Comparison of ENCODE assay signal across 6 mouse cellular contexts in genomic region chr4:55409578-55410224, GRCm38 (mm10). TPM values are rescaled to one million over a fixed set of nuclear protein-coding genes. Genes with fewer than 3 reads are reported as not detected.
DNase-seq lines count a peak whose midpoint lies in the region; ATAC-seq and TF ChIP-seq lines count a peak whose summit lies in the region.
"Not testable (repeated sequence)": the region's sequence is repeated elsewhere in the genome, so short reads cannot be mapped to it uniquely, and the experiment has no call there.

No protein-coding gene starts in this region.

- TF ChIP-seq RAD21 in MEL (IDR thresholded peaks at IDR 0.05; ENCODE audit: low read depth, low read length): not testable (repeated sequence)

- H3K36me3 ChIP-seq in MEL (ENCODE audit: control insufficient read depth in 1 of 2, insufficient read depth in 2 of 2, low read length in 2 of 2); liver, embryonic 11.5 days (ENCODE audit: control insufficient read depth, insufficient read depth, low read length); liver, embryonic 15.5 days (replicated peaks); midbrain, embryonic 11.5 days (ENCODE audit: control insufficient read depth, insufficient read depth, low read length): not testable (repeated sequence)

- not testable (repeated sequence) for H3K9me3 ChIP-seq in MEL (replicated peaks; ENCODE audit: insufficient read depth, low read length); liver, embryonic 11.5 days (ENCODE audit: control insufficient read depth, low read length); liver, embryonic 15.5 days (replicated peaks); midbrain, embryonic 11.5 days (ENCODE audit: control insufficient read depth, low read length)

- not testable (repeated sequence) for H3K4me2 ChIP-seq in liver, embryonic 11.5 days; midbrain, embryonic 11.5 days
- H3K4me2 ChIP-seq in liver, embryonic 15.5 days: peak overlapping the region; percentile 25; the same call in 1 of the 2 replicates

- not testable (repeated sequence) for H3K27me3 ChIP-seq in MEL (ENCODE audit: control insufficient read depth in 1 of 2, insufficient read depth in 2 of 2, low read length in 2 of 2); liver, embryonic 11.5 days (replicated peaks; ENCODE audit: control insufficient read depth, insufficient read depth, low read length); liver, embryonic 15.5 days; midbrain, embryonic 11.5 days (ENCODE audit: control insufficient read depth, insufficient read depth, low read length)

- not testable (repeated sequence) for H3K4me3 ChIP-seq in MEL (ENCODE audit: control insufficient read depth in 1 of 2, insufficient read depth in 1 of 2, low read depth in 2 of 2, low read length in 2 of 2); liver, embryonic 11.5 days (ENCODE audit: low read depth, low read length); liver, embryonic 15.5 days (replicated peaks); midbrain, embryonic 11.5 days (ENCODE audit: low read depth, low read length)

- DNase-seq in MEL (ENCODE audit: low read depth, low spot score): peak; percentile 56
- DNase-seq in c-Kit-negative CD71-positive TER-119-positive erythroid progenitor cells, embryonic 14.5 days (ENCODE audit: low read depth, low spot score): peak; percentile 40
- DNase-seq in liver, embryonic 11.5 days (ENCODE audit: low spot score): not testable (repeated sequence)
- DNase-seq in midbrain, embryonic 11.5 days (ENCODE audit: low spot score, missing footprints): peak; percentile 59

- WGBS in liver, embryonic 11.5 days: 61% methylated on average over 1 of the region's 1 CpGs
- WGBS in liver, embryonic 15.5 days (ENCODE audit: insufficient replicate concordance): 43% methylated on average over 1 of the region's 1 CpGs
- 90% methylated on average over 1 of the region's 1 CpGs for WGBS in midbrain, embryonic 11.5 days

- H3K79me2 ChIP-seq in MEL (ENCODE audit: control insufficient read depth, insufficient read depth, low read length, poor library complexity): not testable (repeated sequence)

- peak; percentile 42; the same call in 1 of the 2 replicates for ATAC-seq in frontal cortex, adult (ENCODE audit: low TSS enrichment)
- ATAC-seq in liver, embryonic 11.5 days (replicated peaks; ENCODE audit: low FRiP score): peak; percentile 64; the same call in 1 of the 2 replicates
- peak; percentile 61 for ATAC-seq in liver, embryonic 15.5 days (ENCODE audit: insufficient read depth)
- ATAC-seq in midbrain, embryonic 11.5 days (ENCODE audit: low FRiP score): not testable (repeated sequence)

- TF ChIP-seq POLR2A in MEL (IDR thresholded peaks at IDR 0.05; ENCODE audit: control insufficient read depth in 1 of 2, insufficient read depth in 1 of 2, low read depth in 1 of 2, low read length in 2 of 2, poor library complexity in 1 of 2): not testable (repeated sequence)

- H3K27ac ChIP-seq in MEL (ENCODE audit: control insufficient read depth, low read depth, low read length); liver, embryonic 11.5 days (ENCODE audit: low read depth, low read length); liver, embryonic 15.5 days (replicated peaks); midbrain, embryonic 11.5 days (ENCODE audit: low read depth, low read length): not testable (repeated sequence)

- H3K4me1 ChIP-seq in MEL (ENCODE audit: control insufficient read depth in 1 of 2, insufficient read depth in 2 of 2, low read length in 2 of 2); liver, embryonic 11.5 days (replicated peaks; ENCODE audit: control insufficient read depth, insufficient read depth, low read length); midbrain, embryonic 11.5 days (ENCODE audit: control insufficient read depth, insufficient read depth, low read length): not testable (repeated sequence)
- peaks cover 12% of the 10 kb centered on the region for H3K4me1 ChIP-seq in liver, embryonic 15.5 days (replicated peaks)

- TF ChIP-seq CTCF in MEL (IDR thresholded peaks at IDR 0.05 in 2 of 3, conservative IDR thresholded peaks at IDR 0.05 in 1 of 3; ENCODE audit: control insufficient read depth in 1 of 3, insufficient read depth in 1 of 3, low read depth in 2 of 3, low read length in 3 of 3, poor library complexity in 1 of 3, severe bottlenecking in 1 of 3): not testable (repeated sequence)

- not testable (repeated sequence) for H3K9ac ChIP-seq in MEL (ENCODE audit: control insufficient read depth, low read depth, low read length, poor library complexity, severe bottlenecking); liver, embryonic 11.5 days (ENCODE audit: low read depth, low read length); liver, embryonic 15.5 days; midbrain, embryonic 11.5 days (ENCODE audit: low read length)

- 0 out of 4 replicates have a peak, but pooled peaks of 1 of the 2 experiments have one; percentile 7 for TF ChIP-seq EP300 in MEL (IDR thresholded peaks at IDR 0.05; ENCODE audit: low read depth in 1 of 2, low read length in 2 of 2)

TF ChIP-seq in MEL, 35 proteins besides CTCF, POLR2A, EP300 and RAD21:
- TF ChIP-seq MAFK (IDR thresholded peaks at IDR 0.05; ENCODE audit: borderline replicate concordance, low read depth, low read length) (peak; percentile 61; the same call in 1 of the 2 replicates), GABPA (IDR thresholded peaks at IDR 0.05; ENCODE audit: low read depth, low read length) (peak; percentile 69; the same call in 1 of the 2 replicates)

RNA-seq across cellular contexts. Expression of gene Rad23b, which starts 59.9 kb away (rescaled TPM):
- 193 and 200 TPM in 2 replicates for total RNA-seq in MEL (2012; rRNA removed)
- polyA plus RNA-seq in MEL (2012; ENCODE audit: insufficient read depth in 1 of 2, insufficient read length in 2 of 2, low read depth in 1 of 2, low replicate concordance in 2 of 2, missing spikeins in 1 of 2): 100 to 1,000 TPM in 1 of 2 experiments, not detected in 1; 270 TPM
- 61.9 and 67.9 TPM in 2 replicates for polyA plus RNA-seq in liver, embryonic 11.5 days (2014; fragmentation: Nextera tagmentation; extraction: Ambion mirVana)
- 33.5 and 36.6 TPM in 2 replicates for polyA plus RNA-seq in liver, embryonic 15.5 days (2015; fragmentation: Nextera tagmentation; extraction: Ambion mirVana)
- polyA plus RNA-seq in midbrain, embryonic 11.5 days (2014; fragmentation: Nextera tagmentation; extraction: Ambion mirVana): 95.5 and 104 TPM in 2 replicates
